ENCODE assay signal across 14 mouse cellular contexts in the genomic region with DNA sequence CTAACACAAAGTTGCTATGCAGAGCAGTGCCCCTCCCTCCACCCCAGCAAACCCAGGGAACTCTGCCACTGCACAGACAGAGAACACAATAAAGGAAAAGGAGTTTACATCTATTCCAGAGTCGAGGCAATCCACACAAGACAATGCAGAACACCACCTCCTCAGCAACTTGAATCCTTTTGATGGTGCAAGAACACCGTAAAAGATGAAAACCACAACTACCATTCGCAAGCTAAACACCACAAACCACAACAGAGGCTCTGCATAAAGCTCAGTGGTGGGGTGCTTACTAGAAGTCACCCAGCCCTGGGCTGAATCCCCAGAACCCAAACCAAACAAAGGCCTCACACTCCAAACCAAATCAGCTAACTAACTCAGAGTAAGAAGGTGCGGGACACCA.
A peak's percentile ranks its signal among the peaks of the same experiment; 100 is the strongest.
DNase-seq lines count a peak whose midpoint lies in the region; ATAC-seq and TF ChIP-seq lines count a peak whose summit lies in the region.
"Had no signal": no experiment of that assay in that cellular context is flagged by ENCODE, and none has a peak within 500 bp of the region (broad histone marks: within the 10 kb centered on the region; RNA-seq: fewer than 3 reads in every experiment).

No protein-coding gene starts in this region.

- no peak overlapping the region for H3K4me3 ChIP-seq in forebrain, embryonic 13.5 days
- H3K4me3 ChIP-seq in forebrain, embryonic 12.5 days (replicated peaks): no peak overlapping the region
- no peak overlapping the region for H3K4me3 ChIP-seq in intestine, embryonic 14.5 days (ENCODE audit: low read depth, low read length)
- no peak overlapping the region for H3K4me3 ChIP-seq in intestine, postnatal 0 days (ENCODE audit: low read depth, low read length)
- H3K4me3 ChIP-seq in embryonic facial prominence, embryonic 15.5 days (replicated peaks): no peak overlapping the region
- H3K4me3 ChIP-seq in midbrain, embryonic 11.5 days (ENCODE audit: low read depth, low read length): no peak overlapping the region
- H3K4me3 ChIP-seq: left cerebral cortex, adult 2 months; midbrain, embryonic 10.5 days had no signal

- peaks cover 30% of the 10 kb centered on the region for H3K4me1 ChIP-seq in forebrain, embryonic 13.5 days
- peaks cover 17% of the 10 kb centered on the region for H3K4me1 ChIP-seq in forebrain, embryonic 12.5 days
- peaks cover 27% of the 10 kb centered on the region for H3K4me1 ChIP-seq in intestine, embryonic 14.5 days (replicated peaks; ENCODE audit: control insufficient read depth, insufficient read depth, low read length)
- peaks cover 18% of the 10 kb centered on the region for H3K4me1 ChIP-seq in intestine, postnatal 0 days (replicated peaks; ENCODE audit: control insufficient read depth, insufficient read depth, low read length)
- peaks cover 31% of the 10 kb centered on the region for H3K4me1 ChIP-seq in embryonic facial prominence, embryonic 15.5 days
- peaks cover 9% of the 10 kb centered on the region; the same call in 1 of the 2 replicates for H3K4me1 ChIP-seq in midbrain, embryonic 11.5 days (ENCODE audit: control insufficient read depth, insufficient read depth, low read length)

- no peak for ATAC-seq in forebrain, embryonic 13.5 days
- ATAC-seq in forebrain, embryonic 12.5 days (ENCODE audit: low FRiP score): no peak
- ATAC-seq in intestine, embryonic 14.5 days (replicated peaks; ENCODE audit: low FRiP score, low TSS enrichment, low read depth): no peak
- no peak for ATAC-seq in intestine, postnatal 0 days
- ATAC-seq in embryonic facial prominence, embryonic 15.5 days (ENCODE audit: insufficient number of reproducible peaks, low FRiP score, low TSS enrichment, low read depth): no peak
- ATAC-seq in midbrain, embryonic 11.5 days (ENCODE audit: low FRiP score): no peak
- ATAC-seq: Patski had no signal

- H3K9me3 ChIP-seq in forebrain, embryonic 13.5 days (replicated peaks): no peaks in the 10 kb centered on the region
- no peaks in the 10 kb centered on the region for H3K9me3 ChIP-seq in forebrain, embryonic 12.5 days
- H3K9me3 ChIP-seq in intestine, embryonic 14.5 days (ENCODE audit: control insufficient read depth, low read length): no peaks in the 10 kb centered on the region
- H3K9me3 ChIP-seq in intestine, postnatal 0 days (ENCODE audit: control insufficient read depth): no peaks in the 10 kb centered on the region
- H3K9me3 ChIP-seq in embryonic facial prominence, embryonic 15.5 days (replicated peaks): no peaks in the 10 kb centered on the region
- no peaks in the 10 kb centered on the region for H3K9me3 ChIP-seq in midbrain, embryonic 11.5 days (ENCODE audit: control insufficient read depth, low read length)
- H3K9me3 ChIP-seq: midbrain, embryonic 10.5 days had no signal

- WGBS in forebrain, embryonic 13.5 days: 68% methylated on average over 4 of the region's 4 CpGs
- WGBS in forebrain, embryonic 12.5 days: 78% methylated on average over 4 of the region's 4 CpGs
- 83% methylated on average over 4 of the region's 4 CpGs for WGBS in intestine, embryonic 14.5 days
- 74% methylated on average over 4 of the region's 4 CpGs for WGBS in intestine, postnatal 0 days
- 47% methylated on average over 4 of the region's 4 CpGs for WGBS in embryonic facial prominence, embryonic 15.5 days
- 83% methylated on average over 4 of the region's 4 CpGs for WGBS in midbrain, embryonic 11.5 days

- no peak for DNase-seq in intestine, embryonic 14.5 days (ENCODE audit: low spot score)
- peak; percentile 32 for DNase-seq in 416B (ENCODE audit: low read depth)
- DNase-seq in frontal cortex, adult 2 months (ENCODE audit: extremely low spot score in 1 of 2, low spot score in 1 of 2): no peak
- DNase-seq in midbrain, embryonic 11.5 days (ENCODE audit: low spot score, missing footprints): no peak
- DNase-seq: embryo, embryonic 11 days; gastrocnemius, postnatal 36 days had no signal

- 0 out of 2 replicates have a peak overlapping the region, but pooled peaks have one; percentile 0 for H3K27ac ChIP-seq in forebrain, embryonic 13.5 days
- no peak overlapping the region for H3K27ac ChIP-seq in forebrain, embryonic 12.5 days
- peak overlapping the region; percentile 3; the same call in 1 of the 2 replicates for H3K27ac ChIP-seq in intestine, embryonic 14.5 days (ENCODE audit: low read depth)
- H3K27ac ChIP-seq in intestine, postnatal 0 days (ENCODE audit: low read depth, low read length): no peak overlapping the region
- H3K27ac ChIP-seq in embryonic facial prominence, embryonic 15.5 days (replicated peaks): peak overlapping the region; percentile 71; the same call in 1 of the 2 replicates
- no peak overlapping the region for H3K27ac ChIP-seq in midbrain, embryonic 11.5 days (ENCODE audit: low read depth, low read length)
- H3K27ac ChIP-seq: left cerebral cortex, adult 2 months; liver, embryonic 14.5 days; midbrain, embryonic 10.5 days had no signal

- no peak overlapping the region for H3K4me2 ChIP-seq in forebrain, embryonic 13.5 days
- no peak overlapping the region for H3K4me2 ChIP-seq in forebrain, embryonic 12.5 days
- H3K4me2 ChIP-seq in intestine, embryonic 14.5 days (ENCODE audit: low read length): no peak overlapping the region
- H3K4me2 ChIP-seq in intestine, postnatal 0 days (replicated peaks; ENCODE audit: low read depth): no peak overlapping the region
- no peak overlapping the region for H3K4me2 ChIP-seq in embryonic facial prominence, embryonic 15.5 days (replicated peaks)
- no peak overlapping the region for H3K4me2 ChIP-seq in midbrain, embryonic 11.5 days

- no peaks in the 10 kb centered on the region for H3K36me3 ChIP-seq in forebrain, embryonic 13.5 days (ENCODE audit: poor library complexity, severe bottlenecking)
- H3K36me3 ChIP-seq in forebrain, embryonic 12.5 days (replicated peaks): no peaks in the 10 kb centered on the region
- no peaks in the 10 kb centered on the region for H3K36me3 ChIP-seq in intestine, embryonic 14.5 days (ENCODE audit: control insufficient read depth, insufficient read depth, low read length)
- H3K36me3 ChIP-seq in intestine, postnatal 0 days (ENCODE audit: control insufficient read depth, insufficient read depth): no peaks in the 10 kb centered on the region
- no peaks in the 10 kb centered on the region for H3K36me3 ChIP-seq in embryonic facial prominence, embryonic 15.5 days
- no peaks in the 10 kb centered on the region for H3K36me3 ChIP-seq in midbrain, embryonic 11.5 days (ENCODE audit: control insufficient read depth, insufficient read depth, low read length)
- H3K36me3 ChIP-seq: midbrain, embryonic 10.5 days had no signal

- H3K27me3 ChIP-seq in forebrain, embryonic 13.5 days: no peaks in the 10 kb centered on the region
- H3K27me3 ChIP-seq in forebrain, embryonic 12.5 days: no peaks in the 10 kb centered on the region
- H3K27me3 ChIP-seq in intestine, embryonic 14.5 days (replicated peaks; ENCODE audit: control insufficient read depth, insufficient read depth, low read length): no peaks in the 10 kb centered on the region
- no peaks in the 10 kb centered on the region for H3K27me3 ChIP-seq in intestine, postnatal 0 days (replicated peaks; ENCODE audit: control insufficient read depth, insufficient read depth, low read length)
- H3K27me3 ChIP-seq in embryonic facial prominence, embryonic 15.5 days: no peaks in the 10 kb centered on the region
- no peaks in the 10 kb centered on the region for H3K27me3 ChIP-seq in midbrain, embryonic 11.5 days (ENCODE audit: control insufficient read depth, insufficient read depth, low read length)
- H3K27me3 ChIP-seq: Patski had no signal

- H3K9ac ChIP-seq in forebrain, embryonic 13.5 days: no peak overlapping the region
- no peak overlapping the region for H3K9ac ChIP-seq in forebrain, embryonic 12.5 days
- H3K9ac ChIP-seq in intestine, embryonic 14.5 days (ENCODE audit: low read length): no peak overlapping the region
- no peak overlapping the region for H3K9ac ChIP-seq in intestine, postnatal 0 days (ENCODE audit: low read depth, low read length)
- H3K9ac ChIP-seq in embryonic facial prominence, embryonic 15.5 days: no peak overlapping the region
- H3K9ac ChIP-seq in midbrain, embryonic 11.5 days (ENCODE audit: low read length): no peak overlapping the region
- H3K9ac ChIP-seq: liver, embryonic 14.5 days had no signal

- no peak for TF ChIP-seq CTCF in intestine, postnatal 0 days (IDR thresholded peaks at IDR 0.05; ENCODE audit: low read depth)

Comparison
In these comparisons a context has a peak if more than half of its experiments do, and no peak if none do; other contexts are left out.
1. H3K27ac ChIP-seq: peak in forebrain, embryonic 13.5 days (single experiment), intestine, embryonic 14.5 days (single experiment) and embryonic facial prominence, embryonic 15.5 days (single experiment); none in forebrain, embryonic 12.5 days (single experiment), intestine, postnatal 0 days (single experiment) and midbrain, embryonic 11.5 days (single experiment).